Mouse (Mus musculus): ENCODE data around the gene D630023F18Rik. TPM values are rescaled to one million over a fixed set of nuclear protein-coding genes. Genes with fewer than 3 reads are reported as not detected.

D630023F18Rik gene
- 3.3 and 4.7 TPM in 2 replicates for polyA plus RNA-seq (2012; rRNA removed)

DNA sequence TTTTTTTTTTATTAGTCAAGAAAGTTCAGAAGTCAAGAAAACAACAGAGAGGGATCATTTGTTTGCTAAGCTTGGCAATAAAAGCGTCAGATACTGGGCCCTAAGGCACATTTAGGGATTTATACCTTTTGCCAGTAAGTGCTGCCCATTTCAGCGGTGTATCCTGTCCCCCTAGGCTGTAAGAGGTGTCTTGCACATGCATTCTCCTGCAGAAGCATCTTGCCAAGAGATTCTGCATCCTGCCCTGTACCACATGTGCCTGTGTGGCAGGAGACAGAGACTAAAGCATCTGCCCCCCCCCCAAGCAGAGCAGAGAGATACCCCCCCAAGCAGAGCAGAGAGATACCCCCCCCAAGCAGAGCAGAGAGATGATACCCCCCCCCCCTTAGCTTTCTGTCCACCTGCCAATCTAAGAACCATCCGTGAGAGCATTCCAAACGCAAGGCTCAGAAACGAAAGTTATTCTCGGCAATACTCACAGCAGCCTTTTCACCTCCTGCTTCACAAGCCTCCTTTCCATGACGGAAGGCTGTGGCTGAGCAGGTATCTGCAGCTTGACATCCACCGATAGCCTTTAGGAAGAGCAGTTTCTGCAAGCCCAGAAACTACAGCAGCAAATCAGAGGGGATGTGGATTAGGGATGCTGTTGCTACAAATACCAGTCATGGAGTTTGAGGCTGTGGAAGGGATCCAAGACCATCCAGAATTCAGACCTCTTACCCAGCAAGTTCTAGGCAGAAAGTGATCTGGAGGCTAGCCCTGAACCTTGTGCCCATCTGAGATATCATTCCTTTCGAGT is at the start of gene D630023F18Rik:
TSS of gene D630023F18Rik (minus strand) at position 641 of the 799 bp plus-strand sequence.
- no peak for DNase-seq (ENCODE audit: low spot score)

DNA sequence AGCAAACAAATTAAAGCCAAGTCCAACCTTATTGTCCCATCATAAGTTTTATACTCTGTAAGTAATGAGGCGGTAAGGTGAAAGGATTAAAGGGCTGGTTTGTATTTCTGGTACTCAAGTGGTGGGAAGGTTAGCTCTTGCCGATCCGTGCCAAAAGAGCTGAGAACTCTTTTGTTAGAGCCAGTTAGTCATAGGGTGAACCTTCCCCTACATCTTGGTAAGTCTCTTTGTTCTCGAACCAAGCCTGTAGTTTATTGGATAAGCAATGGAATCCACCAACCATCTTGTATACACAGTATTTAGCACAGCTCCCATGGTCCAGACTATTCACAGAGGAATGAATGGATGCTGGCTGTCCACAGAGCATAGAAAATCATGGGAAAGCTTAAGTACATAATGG is 48.6 kb upstream of the D630023F18Rik start:
- no peak for DNase-seq (ENCODE audit: low spot score)

DNA sequence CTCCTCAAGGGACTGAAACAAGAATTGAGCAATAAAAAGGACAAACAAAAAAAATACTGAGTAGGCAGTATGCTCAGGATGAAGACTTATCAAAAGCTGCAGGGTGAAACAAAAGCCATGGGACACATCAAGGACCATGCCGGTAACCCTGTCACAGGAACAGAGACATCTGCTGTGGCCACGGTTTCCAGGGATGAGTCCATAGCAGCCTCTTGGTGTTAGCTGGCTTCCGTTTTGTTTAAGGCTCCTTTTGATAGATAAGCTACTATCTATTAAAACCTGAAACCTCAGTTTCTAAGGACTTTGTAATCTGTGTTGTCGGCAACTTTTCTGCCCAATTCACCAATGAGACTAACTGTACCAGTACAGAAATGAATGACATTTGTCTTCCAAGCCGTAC is 46.9 kb upstream of the D630023F18Rik start:
- no peak for DNase-seq (ENCODE audit: low spot score)

DNA sequence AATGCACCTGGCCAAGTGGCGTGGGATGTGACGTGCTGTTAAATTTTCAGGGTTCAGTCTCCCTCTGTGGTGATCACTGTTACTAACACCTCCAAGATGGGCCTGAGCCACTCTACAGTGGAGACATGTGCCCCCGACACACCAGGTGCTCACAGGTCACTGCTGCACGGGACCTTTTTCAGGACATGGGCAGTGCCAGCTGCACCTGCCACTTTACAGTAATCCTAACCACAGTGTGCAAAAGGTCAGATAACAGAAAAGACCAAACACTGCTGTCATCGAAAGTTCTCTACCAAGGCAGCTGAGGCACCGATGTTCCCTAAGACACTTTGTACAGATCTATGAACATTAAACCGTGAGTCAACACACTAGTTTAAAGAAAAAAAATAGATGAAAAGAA is 46.5 kb upstream of the D630023F18Rik start:
- no peak for DNase-seq (ENCODE audit: low spot score)

DNA sequence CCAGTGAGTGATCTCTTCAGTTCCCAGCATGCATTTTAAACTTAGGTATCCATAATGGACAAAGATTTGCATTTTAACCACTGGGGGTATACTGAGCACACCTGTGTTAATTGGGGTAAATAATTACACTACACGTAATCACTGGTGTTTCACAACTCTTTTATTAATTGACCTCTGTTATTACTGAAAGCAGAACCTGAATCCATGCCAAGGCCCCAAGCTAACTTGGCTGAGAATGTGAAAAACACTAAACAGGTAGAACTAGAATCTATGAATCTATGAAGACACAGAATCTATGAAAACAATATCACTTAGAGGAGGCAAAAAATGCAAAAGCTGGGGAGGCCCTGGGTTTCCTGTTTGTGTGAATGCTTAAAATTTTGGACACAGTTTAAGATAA is 44.5 kb upstream of the D630023F18Rik start:
- DNase-seq (ENCODE audit: low spot score): no peak

DNA sequence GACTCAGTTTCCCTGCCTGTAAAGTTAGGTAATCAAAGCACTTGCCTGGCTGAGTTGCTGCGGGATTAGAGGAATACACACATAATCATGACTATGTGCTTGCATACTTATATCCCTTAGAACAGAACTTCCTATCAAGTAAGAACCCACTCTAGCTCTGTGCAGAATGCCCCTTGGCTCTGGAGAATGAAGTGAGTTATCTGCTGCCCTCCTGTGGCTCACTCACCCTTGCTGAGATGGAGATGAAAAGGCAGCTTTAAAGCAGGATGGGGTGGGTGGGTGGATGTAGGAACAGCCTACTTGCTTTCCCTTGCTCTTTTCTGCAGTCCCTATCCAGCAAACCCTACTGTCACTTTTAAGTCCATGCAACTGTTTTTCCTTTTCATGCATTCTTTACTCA is 39.2 kb upstream of the D630023F18Rik start:
- no peak for DNase-seq (ENCODE audit: low spot score)

DNA sequence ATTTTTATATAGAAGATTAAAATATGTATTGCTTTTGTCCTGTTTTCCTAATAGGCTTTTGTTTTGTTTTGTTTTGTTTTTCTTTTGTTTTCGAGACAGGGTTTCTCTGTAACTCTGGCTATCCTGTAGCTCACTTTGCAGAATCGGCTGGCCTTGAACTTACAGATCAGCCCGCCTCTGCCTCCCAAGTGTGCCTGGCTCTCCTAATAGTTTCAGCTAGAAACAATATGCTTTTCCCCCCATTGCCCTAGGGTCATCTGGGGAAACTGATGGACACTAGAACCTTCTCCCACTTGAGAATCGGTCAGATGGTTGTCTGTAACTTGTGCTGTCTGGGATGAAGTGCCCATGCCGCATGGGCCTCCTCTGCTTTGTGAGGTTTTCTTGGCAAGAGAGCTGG is 33.1 kb upstream of the D630023F18Rik start:
- no peak for DNase-seq (ENCODE audit: low spot score)

DNA sequence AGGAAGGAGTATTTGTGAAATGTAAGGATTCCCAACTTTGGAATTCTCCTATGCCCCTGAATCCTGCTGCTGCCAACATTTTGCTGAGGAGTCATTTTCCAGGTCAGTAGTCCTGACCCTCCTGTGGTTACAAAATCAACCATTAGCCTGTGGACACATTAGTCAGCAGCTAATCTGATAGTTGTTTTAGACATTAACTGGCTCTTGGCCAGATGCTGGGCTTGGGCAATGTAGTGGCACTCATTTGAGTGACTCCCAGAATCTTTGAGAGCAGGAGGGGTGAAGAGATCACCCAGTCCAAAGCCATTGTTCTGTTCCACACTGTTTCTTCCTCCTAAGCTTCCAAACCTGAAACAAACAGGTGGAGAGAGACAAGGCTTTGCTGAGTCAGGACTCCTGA is 31.8 kb upstream of the D630023F18Rik start:
- DNase-seq (ENCODE audit: low spot score): no peak

DNA sequence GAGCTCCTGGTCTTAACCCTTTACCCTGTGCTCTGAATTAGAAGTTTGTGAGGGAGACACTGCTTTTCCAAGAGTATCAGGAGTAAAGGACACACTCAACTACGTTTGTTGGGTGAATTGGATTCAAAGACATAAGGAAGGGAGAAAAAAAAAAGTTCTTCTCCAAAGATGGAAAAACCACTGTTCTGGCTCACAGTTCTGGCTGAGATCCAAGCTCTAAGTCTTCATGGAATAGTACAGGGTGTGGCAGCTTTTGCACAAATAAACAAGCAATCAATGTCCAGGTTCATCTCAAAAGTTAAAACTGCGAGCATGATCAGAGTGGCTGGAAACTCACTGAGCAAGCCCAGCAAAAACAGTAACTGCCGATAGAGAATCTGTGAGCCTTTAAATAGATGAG is 25.0 kb upstream of the D630023F18Rik start:
- DNase-seq (ENCODE audit: low spot score): no peak

DNA sequence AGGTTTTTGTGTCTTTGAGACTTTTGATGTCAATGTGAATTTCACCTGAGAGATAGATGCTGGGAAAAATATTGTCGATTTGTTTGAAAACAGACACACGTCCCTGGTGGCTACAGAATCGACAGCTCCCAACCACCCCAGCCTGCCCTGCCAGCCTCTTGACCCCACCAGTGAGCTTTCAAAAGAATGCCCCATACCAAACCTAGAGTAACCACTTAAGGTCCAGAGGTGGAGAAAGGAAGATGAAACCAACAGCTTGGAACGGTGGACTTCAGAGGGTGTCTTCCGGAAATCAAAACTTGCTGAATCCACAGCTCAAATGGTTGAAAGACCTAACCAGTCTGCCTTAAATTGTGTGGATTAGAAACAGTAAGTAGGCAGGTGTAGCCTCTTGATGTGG is 24.3 kb upstream of the D630023F18Rik start:
- DNase-seq (ENCODE audit: low spot score): no peak

DNA sequence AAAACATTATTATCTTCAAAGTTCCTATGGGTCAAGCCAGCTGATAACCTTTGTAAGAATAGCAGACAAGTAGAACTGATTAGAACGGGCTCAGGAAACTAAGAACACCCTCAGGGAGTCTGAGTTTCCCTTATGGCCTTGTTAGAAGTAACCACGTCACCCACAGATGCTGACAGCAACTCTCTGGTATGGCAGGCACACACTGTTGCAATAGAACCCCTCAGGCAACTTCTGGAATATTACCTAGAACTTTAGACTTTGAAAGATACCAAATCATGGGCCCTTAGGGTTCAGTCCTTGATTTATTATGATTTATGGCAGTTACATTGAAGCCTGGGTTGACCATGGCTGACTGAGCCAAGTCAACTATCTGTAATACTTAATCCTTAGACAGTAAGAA is 23.6 kb upstream of the D630023F18Rik start:
- DNase-seq (ENCODE audit: low spot score): no peak

DNA sequence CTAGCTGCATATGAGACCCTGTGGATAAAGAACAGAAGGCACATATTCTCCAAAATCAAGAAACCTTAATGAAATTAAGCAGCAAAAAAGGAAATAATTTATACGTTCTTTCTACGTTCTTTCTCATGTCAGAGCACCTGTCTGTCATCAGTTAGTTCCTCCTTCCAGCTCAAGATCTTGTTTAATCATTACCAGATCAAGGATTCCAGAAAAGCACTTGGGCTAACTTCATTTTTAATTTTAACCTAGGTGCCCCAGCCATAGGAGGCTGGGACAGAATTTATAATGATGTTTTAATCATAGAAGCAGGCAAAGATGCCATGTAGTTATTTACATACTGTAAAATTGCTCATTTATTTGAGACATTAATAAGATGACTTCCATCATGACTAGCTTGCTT is 21.8 kb upstream of the D630023F18Rik start:
- no peak for DNase-seq (ENCODE audit: low spot score)

DNA sequence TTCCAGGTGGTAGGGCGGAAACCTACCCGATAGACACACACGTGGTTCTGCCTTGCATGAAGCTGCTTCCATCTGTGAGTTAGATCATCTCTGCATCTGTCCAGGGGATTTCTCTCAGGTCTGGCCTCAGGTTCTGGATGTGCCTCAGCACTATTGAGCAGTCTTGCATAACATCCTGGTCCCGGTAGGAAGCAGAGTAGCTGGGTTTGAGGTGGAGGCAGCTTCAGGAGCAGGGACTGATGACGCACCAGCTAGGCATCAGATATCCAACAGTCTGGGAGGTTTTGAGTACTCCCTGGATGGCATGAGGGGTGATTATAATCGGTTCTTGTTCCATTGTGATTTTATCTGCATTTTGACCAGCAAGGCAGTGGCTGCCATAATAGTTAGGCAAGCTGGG is 14.5 kb upstream of the D630023F18Rik start:
- no peak for DNase-seq (ENCODE audit: low spot score)

DNA sequence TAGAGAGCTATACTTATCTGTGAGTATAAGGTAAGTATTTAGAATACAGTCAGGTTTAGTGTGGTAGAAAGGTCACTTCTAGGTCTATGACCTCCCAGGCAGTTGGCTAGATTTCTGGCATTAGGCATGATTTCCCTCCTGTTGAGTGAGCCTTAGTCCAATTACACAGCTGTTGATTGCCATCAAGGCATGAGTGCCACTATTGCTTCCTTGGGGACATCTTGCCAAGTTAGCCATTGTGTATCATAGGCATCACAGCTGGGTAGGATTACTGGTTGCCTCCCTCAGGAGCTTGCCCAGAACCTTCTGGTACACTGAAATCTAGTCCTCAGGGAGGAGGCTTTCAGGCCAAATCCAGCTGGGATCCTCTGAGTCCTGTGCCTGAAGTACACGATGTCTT is 9.8 kb upstream of the D630023F18Rik start:
- DNase-seq (ENCODE audit: low spot score): no peak

DNA sequence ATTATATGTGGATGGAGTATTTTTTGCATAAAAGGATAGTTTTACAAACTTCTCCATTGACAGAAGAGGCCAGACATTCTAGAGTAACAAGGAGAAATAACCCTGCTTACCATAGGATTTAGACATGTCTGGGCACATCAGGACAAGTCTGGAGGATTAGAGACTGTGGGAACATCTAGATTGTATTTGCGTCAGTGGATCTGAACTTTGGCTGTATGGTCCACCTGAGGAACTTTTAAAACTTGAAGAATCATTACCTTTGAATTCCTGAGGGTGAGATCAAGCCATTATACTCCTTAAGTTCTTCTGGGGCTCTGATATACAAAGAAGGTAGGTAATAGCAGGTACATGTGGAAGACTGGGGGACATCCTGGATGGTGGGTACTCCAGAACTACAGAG is 8.7 kb upstream of the D630023F18Rik start:
- no peak for DNase-seq (ENCODE audit: low spot score)

DNA sequence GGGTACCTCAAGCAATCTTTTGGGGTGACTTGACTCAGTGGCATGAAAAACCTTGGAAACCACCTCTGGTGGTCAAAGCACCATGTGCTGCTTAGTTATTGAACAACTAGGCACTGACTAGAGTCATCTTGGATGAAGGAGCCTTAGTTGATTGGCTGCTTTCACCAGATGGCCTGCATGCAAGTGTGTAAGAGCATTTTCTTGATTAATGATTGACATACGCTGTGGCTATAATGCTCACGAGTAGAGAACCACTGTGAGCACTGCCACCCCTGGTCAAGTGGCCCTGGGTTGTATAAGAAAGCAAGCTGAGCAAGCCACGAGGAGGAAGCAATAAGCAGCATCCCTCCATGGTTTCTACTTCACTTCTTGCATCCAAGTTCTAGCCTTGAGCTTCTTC is 7.2 kb upstream of the D630023F18Rik start:
- DNase-seq (ENCODE audit: low spot score): no peak

DNA sequence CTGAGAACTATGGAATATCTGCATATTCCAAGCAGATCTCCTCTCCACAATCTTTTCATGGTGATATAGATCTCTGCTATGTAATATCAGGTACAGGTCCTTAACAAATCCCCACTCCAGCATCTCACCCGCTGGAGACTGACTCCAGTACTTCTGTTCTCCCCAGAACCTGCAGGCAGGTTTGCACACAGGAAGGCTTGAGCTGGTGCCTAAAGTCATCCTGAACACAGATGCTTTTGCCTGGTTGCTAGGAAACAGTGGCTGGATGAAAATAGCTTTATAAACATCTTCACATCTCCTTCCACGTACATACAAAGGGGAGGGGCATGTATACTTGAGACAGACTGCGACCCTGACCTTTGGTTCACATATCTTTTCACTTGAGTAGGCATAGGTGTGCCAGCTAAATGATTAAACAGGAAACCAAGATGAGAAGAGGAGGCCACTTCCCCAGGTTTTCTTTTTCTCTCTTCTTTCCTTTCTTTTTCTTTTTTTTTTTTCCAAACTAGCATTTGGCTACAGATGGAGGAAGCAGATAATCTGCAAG is 6.7 kb upstream of the D630023F18Rik start:
- DNase-seq (ENCODE audit: low spot score): no peak

DNA sequence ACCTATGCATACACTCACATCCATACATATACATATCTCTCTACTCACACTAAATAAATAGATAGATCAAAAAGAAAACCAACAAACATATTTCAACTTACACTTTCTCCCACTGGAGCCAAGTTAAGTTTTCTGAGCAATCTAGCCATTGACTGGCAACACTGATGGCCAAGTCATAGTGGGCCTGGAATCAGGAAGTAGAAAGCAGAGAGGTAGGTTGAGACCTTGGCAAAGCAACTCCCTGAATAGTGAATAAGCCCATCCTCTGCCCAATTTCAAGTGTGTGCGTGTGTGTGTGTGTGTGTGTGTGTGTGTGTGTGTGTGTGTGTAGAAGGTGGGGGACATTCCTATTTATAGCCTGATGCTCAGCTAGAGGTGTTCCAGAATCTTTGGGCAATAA is 3.6 kb downstream of the D630023F18Rik start, which contains the start of gene Gm28845:
TSS of gene Gm28845 (minus strand) at position 121 of the 400 bp plus-strand sequence.
- no peak for DNase-seq (ENCODE audit: low spot score)

DNA sequence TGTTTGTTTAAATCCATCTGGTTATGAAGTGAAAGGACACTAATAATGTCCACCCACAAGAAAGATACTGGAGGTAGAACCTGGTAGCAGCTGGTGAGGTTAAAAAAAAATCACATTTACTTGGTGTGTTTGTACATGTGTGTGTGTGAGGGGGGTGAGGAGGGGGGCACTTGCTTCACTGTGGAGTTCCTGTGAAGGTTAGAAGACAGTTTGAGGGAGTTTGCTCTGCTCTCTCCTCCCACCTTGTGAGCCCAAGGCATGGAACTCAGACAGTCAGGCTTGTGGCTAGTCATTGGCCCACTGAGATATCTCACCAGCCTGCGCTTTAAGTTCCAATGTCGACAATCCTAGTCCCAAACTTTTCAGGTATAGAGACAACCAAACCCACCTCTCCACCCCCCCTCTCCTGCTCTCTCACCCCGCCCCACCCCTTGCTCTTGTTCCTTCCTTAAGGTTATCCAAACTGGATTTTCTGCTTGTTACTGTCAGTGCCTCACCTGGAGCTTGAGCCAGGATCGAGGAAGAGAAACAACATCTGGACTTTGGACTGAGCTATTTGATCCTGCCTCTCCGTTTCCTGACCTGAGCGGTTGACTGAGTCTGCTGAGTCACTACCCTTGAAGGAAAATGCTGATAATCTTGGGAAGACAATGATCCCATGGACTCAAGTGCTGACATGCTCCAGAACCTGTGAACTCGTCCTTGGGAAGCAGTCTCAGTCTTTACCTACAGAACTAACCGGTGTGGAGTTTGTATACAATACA is 4.7 kb downstream of the D630023F18Rik start:
- no peak for DNase-seq (ENCODE audit: low spot score)

DNA sequence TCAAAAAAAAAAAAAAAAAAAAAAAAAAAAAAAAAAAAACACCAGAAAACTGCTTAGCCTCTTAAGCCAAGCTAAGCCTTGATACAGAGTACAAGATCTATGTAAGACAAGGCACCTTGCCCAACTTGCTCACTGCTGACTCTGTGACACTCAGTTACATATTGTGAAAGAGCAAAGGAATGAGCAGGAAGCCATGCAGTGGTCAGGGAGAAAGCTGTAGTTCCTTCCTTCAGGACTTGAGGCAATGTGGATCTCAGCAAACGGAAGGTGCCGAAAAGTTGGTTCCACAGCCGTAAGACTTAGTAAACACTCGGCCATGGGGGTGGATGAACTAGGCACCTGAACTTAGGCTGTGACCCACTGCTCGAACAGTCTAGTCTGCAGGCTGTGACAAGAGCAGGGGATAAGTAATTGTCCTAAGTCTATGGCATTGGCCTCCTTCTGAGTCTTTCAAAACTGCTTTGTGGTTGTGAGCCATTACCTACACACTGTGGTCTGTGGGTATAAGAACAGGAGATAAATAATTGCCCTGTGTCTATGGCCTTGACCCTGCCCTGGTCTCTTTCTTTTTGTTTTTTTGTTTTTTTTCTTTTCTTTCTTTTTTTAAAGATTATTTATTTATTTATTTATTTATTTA is 9.4 kb downstream of the D630023F18Rik start:
- no peak for DNase-seq (ENCODE audit: low spot score)

DNA sequence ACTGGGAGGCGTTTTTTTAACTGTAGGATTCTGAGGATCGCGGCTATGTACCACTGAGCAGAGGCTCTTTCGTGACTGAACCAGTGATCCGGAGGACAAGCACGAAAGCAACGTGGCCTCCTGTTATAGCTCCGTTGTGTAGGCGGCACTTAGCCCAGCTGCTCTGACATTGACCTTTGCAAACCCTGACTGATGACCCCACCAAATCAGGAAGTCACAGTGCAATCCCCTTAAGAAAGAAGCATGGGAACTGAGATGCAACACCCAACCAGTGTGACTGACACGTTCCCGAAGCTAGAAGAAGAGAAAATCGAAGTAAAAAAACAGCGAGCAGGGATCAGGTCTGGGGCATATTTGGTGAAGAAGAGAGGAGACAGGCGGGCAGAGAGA is 10.2 kb downstream of the D630023F18Rik start:
- no peak for DNase-seq (ENCODE audit: low spot score)

DNA sequence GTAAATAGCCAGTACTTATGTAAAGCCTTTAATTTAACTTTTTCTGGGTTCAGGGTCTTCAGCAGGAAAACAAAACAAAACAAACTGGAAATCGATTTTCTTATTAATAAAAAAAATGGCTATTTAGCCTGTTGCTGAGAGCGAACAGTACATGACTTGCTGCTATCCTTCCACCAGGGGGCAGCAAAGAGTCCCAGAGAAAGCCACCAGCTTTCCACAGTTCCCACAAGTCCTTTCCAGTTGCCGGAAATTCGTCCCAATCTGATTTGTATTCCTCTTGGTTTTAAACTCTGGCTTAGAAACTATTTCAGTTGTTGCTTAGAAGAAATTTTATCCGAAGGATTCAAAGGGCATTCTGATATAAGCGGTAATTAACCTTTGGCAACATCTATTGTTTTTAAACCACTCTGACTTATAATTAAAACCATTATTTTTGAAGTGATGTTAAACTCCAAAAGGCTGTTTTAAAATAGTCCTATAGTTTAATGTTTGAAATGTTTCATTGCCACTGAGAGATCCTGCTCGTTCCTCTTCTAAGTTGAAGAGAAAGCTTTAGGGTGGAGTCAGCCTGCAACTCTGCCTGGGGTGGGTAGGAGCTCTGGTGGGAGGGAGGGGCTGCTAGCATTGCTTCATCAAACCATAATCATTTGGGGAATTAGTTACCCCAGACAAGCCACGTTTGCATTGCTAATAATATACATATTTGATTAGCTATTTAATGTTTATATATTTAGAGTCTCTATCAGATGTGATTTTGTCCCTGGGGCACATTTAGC is 10.8 kb downstream of the D630023F18Rik start:
- no peak for DNase-seq (ENCODE audit: low spot score)
